ENCODE assay signal across 13 mouse cellular contexts in the genomic region with DNA sequence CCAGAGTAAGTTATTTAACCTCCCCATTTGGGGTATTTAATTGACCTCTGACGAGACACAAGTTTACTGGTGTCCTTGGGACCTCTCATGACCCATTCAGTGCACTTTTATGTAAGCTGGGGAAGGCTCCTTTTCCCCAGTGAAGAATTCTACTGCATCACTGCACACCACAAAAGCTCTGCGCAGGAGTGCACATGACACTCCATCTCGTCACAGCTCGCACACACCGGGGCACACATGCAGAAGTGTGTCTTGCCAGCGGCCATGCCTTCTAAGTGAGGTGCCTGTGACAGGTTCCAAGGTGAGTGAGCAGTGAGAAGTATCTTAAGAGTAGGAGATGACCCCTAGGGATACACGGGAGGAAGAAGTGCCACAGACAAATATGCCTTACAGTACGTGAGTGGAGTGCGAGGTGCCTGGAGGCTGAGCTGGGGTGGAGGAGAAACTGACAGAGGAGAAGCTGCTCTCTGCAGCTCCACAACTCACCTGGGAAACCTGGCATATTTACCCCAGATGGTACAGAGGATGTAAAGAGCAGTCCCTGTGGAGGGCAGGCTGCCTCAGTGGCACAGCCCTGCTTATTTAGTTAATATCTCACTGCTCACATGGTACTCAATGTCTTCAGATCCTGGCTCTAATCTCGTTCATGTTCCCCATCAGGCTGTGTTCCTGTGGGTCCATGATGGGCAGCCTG. TPM values are rescaled to one million over a fixed set of nuclear protein-coding genes. Genes with fewer than 3 reads are reported as not detected.
DNase-seq lines count a peak whose midpoint lies in the region; ATAC-seq and TF ChIP-seq lines count a peak whose summit lies in the region.
"Had no signal": no experiment of that assay in that cellular context is flagged by ENCODE, and none has a peak within 500 bp of the region (broad histone marks: within the 10 kb centered on the region; RNA-seq: fewer than 3 reads in every experiment).

No protein-coding gene starts in this region.

- H3K36me3 ChIP-seq in forebrain, embryonic 15.5 days: no peaks in the 10 kb centered on the region
- no peaks in the 10 kb centered on the region for H3K36me3 ChIP-seq in limb, embryonic 13.5 days
- H3K36me3 ChIP-seq: liver, embryonic 15.5 days had no signal

- H3K9ac ChIP-seq in forebrain, embryonic 15.5 days (replicated peaks): no peak overlapping the region
- no peak overlapping the region for H3K9ac ChIP-seq in limb, embryonic 13.5 days
- H3K9ac ChIP-seq: liver, embryonic 15.5 days had no signal

- peaks cover 61% of the 10 kb centered on the region for H3K4me1 ChIP-seq in forebrain, embryonic 15.5 days
- H3K4me1 ChIP-seq in limb, embryonic 13.5 days: peaks cover 42% of the 10 kb centered on the region
- H3K4me1 ChIP-seq in olfactory bulb, adult 2 months (ENCODE audit: control insufficient read depth, insufficient read depth, low read length): peaks cover 18% of the 10 kb centered on the region
- H3K4me1 ChIP-seq: liver, embryonic 15.5 days had no signal

- H3K4me3 ChIP-seq in layer of hippocampus, adult 2 months: no peak overlapping the region
- H3K4me3 ChIP-seq in forebrain, embryonic 15.5 days: no peak overlapping the region
- no peak overlapping the region for H3K4me3 ChIP-seq in limb, embryonic 13.5 days
- H3K4me3 ChIP-seq in olfactory bulb, adult 2 months (ENCODE audit: insufficient read depth, low read depth, low read length): no peak overlapping the region
- no peak overlapping the region for H3K4me3 ChIP-seq in left cerebral cortex, adult 2 months
- H3K4me3 ChIP-seq: liver, embryonic 15.5 days had no signal

- H3K27me3 ChIP-seq in forebrain, embryonic 15.5 days: no peaks in the 10 kb centered on the region
- no peaks in the 10 kb centered on the region for H3K27me3 ChIP-seq in limb, embryonic 13.5 days
- H3K27me3 ChIP-seq: liver, embryonic 15.5 days; Patski had no signal

- 43% methylated on average over 10 of the region's 10 CpGs for WGBS in forebrain, embryonic 15.5 days
- WGBS in limb, embryonic 13.5 days: 61% methylated on average over 10 of the region's 10 CpGs
- WGBS in olfactory bulb, adult 2 months: 58% methylated on average over 10 of the region's 10 CpGs

- peak; percentile 33 for ATAC-seq in forebrain, embryonic 15.5 days (replicated peaks)
- no peak for ATAC-seq in limb, embryonic 13.5 days (ENCODE audit: low FRiP score, low read depth)
- ATAC-seq: inflammation-experienced regulatory T-cells, adult 6 months; Patski had no signal

- no peak for TF ChIP-seq POLR2A in olfactory bulb, adult 2 months (IDR thresholded peaks at IDR 0.05; ENCODE audit: insufficient read depth, low read depth, low read length)

- H3K9me3 ChIP-seq in forebrain, embryonic 15.5 days: no peaks in the 10 kb centered on the region
- H3K9me3 ChIP-seq in limb, embryonic 13.5 days: no peaks in the 10 kb centered on the region
- H3K9me3 ChIP-seq: liver, embryonic 15.5 days had no signal

- DNase-seq in layer of hippocampus, adult 2 months (ENCODE audit: low spot score in 2 of 2): no peak
- DNase-seq in layer of hippocampus, postnatal 36 days: no peak
- no peak for DNase-seq in left cerebral cortex, adult 2 months (ENCODE audit: extremely low spot score in 1 of 2, low spot score in 2 of 2)
- no peak for DNase-seq in cerebellum, adult 9-10 months
- no peak for DNase-seq in adipocyte (ENCODE audit: low spot score)
- DNase-seq: adrenal gland, postnatal 36 days had no signal

- H3K4me2 ChIP-seq in forebrain, embryonic 15.5 days (replicated peaks): peak overlapping the region; percentile 25
- H3K4me2 ChIP-seq in limb, embryonic 13.5 days (replicated peaks): peak overlapping the region; percentile 53; the same call in 1 of the 2 replicates
- H3K4me2 ChIP-seq: heart, embryonic 11.5 days; liver, embryonic 15.5 days had no signal

- peak overlapping the region; percentile 59; the same call in 1 of the 2 replicates for H3K27ac ChIP-seq in layer of hippocampus, adult 2 months
- peak overlapping the region; percentile 68 for H3K27ac ChIP-seq in forebrain, embryonic 15.5 days (replicated peaks)
- H3K27ac ChIP-seq in limb, embryonic 13.5 days: no peak overlapping the region
- 0 out of 2 replicates have a peak overlapping the region, but pooled peaks have one; percentile 2 for H3K27ac ChIP-seq in olfactory bulb, adult 2 months (ENCODE audit: insufficient read depth, low read depth, low read length)
- no peak overlapping the region for H3K27ac ChIP-seq in left cerebral cortex, adult 2 months
- H3K27ac ChIP-seq: liver, embryonic 15.5 days had no signal

- intact Hi-C loops in left cerebral cortex, adult 2 months (cut with DNase I): no loop called here

- TF ChIP-seq CTCF in layer of hippocampus, adult 2 months (conservative IDR thresholded peaks at IDR 0.05): no peak
- TF ChIP-seq CTCF in olfactory bulb, adult 2 months (IDR thresholded peaks at IDR 0.05; ENCODE audit: insufficient read depth, low read depth, low read length): no peak
- TF ChIP-seq CTCF in left cerebral cortex, adult 2 months (IDR thresholded peaks at IDR 0.05): no peak

RNA-seq across cellular contexts. Expression of a gene that starts 58.3 kb away (rescaled TPM):
- 100 to 1,000 TPM; 103 to 113 TPM for total RNA-seq in layer of hippocampus, adult 2 months (2021)
- 100 to 1,000 TPM; 109 to 112 TPM for total RNA-seq in layer of hippocampus, postnatal 36 days (2021)
- polyA plus RNA-seq in forebrain, embryonic 15.5 days (2015; fragmentation: Nextera tagmentation; extraction: Ambion mirVana): 99.9 and 106 TPM in 2 replicates
- polyA plus RNA-seq in limb, embryonic 13.5 days (2015; fragmentation: Nextera tagmentation; extraction: Ambion mirVana): 4.3 and 5.4 TPM in 2 replicates
- polyA plus RNA-seq in olfactory bulb, adult 2 months (2012; ENCODE audit: insufficient read depth, insufficient read length, low replicate concordance, missing spikeins): 287 TPM in 1 of 2 replicates, not detected in the other
- total RNA-seq in left cerebral cortex, adult 2 months (2021): 10 to 100 TPM; 55.6 to 62.8 TPM

Comparison
In these comparisons a context has a peak if more than half of its experiments do, and no peak if none do; other contexts are left out.
1. H3K27ac ChIP-seq: peak in layer of hippocampus, adult 2 months (single experiment), forebrain, embryonic 15.5 days (single experiment) and olfactory bulb, adult 2 months (single experiment); none in limb, embryonic 13.5 days (single experiment) and left cerebral cortex, adult 2 months (single experiment).